ENCODE assay signal across 23 mouse cellular contexts in genomic region chr11:112098161-112098560, GRCm38 (mm10).
DNase-seq lines count a peak whose midpoint lies in the region; ATAC-seq and TF ChIP-seq lines count a peak whose summit lies in the region.
"Had no signal": no experiment of that assay in that cellular context is flagged by ENCODE, and none has a peak within 500 bp of the region (broad histone marks: within the 10 kb centered on the region; RNA-seq: fewer than 3 reads in every experiment).

No protein-coding gene starts in this region.

- H3K9me3 ChIP-seq in midbrain, embryonic 11.5 days (ENCODE audit: control insufficient read depth, low read length), result no peaks in the 10 kb centered on the region
- no peaks in the 10 kb centered on the region for H3K9me3 ChIP-seq in midbrain, postnatal 0 days (ENCODE audit: low read length)
- H3K9me3 ChIP-seq: embryonic facial prominence, embryonic 12.5 days; embryonic facial prominence, embryonic 15.5 days; forebrain, embryonic 12.5 days; forebrain, embryonic 15.5 days; hindbrain, embryonic 10.5 days; hindbrain, embryonic 13.5 days had no signal

- H3K4me1 ChIP-seq in midbrain, embryonic 11.5 days (ENCODE audit: control insufficient read depth, insufficient read depth, low read length), result no peaks in the 10 kb centered on the region
- no peaks in the 10 kb centered on the region for H3K4me1 ChIP-seq in midbrain, postnatal 0 days (ENCODE audit: insufficient read depth, low read length)
- H3K4me1 ChIP-seq: embryonic facial prominence, embryonic 12.5 days; embryonic facial prominence, embryonic 15.5 days; forebrain, embryonic 12.5 days; forebrain, embryonic 15.5 days; hindbrain, embryonic 13.5 days had no signal

- peak; percentile 58 for DNase-seq in kidney, postnatal 10 days
- no peak for DNase-seq in kidney, adult 18-20 months
- peak; percentile 59 for DNase-seq in midbrain, embryonic 11.5 days (ENCODE audit: low spot score, missing footprints)
- DNase-seq in midbrain, postnatal 0 days (ENCODE audit: low spot score), result no peak
- peak; percentile 38 for DNase-seq in gonadal fat pad, adult 2 months (ENCODE audit: low read depth)
- DNase-seq in adrenal gland, adult 8-10 months, result no peak
- DNase-seq: adrenal gland, postnatal 10 days; adrenal gland, postnatal 36 days; cerebellum, adult 11 months; cerebellum, adult 2 months; cerebellum, adult 9-11 months; cerebellum, postnatal 25 days; gastrocnemius, postnatal 25 days; heart, adult 2 months had no signal

- no peak overlapping the region for H3K4me2 ChIP-seq in midbrain, embryonic 11.5 days
- H3K4me2 ChIP-seq in midbrain, postnatal 0 days (ENCODE audit: low read depth, low read length, poor library complexity, severe bottlenecking), result no peak overlapping the region
- H3K4me2 ChIP-seq: embryonic facial prominence, embryonic 12.5 days; embryonic facial prominence, embryonic 15.5 days; forebrain, embryonic 12.5 days; forebrain, embryonic 15.5 days; heart, embryonic 11.5 days; hindbrain, embryonic 13.5 days had no signal

- ATAC-seq in midbrain, embryonic 11.5 days (ENCODE audit: low FRiP score), result no peak
- ATAC-seq in midbrain, postnatal 0 days (ENCODE audit: low FRiP score), result no peak
- ATAC-seq: CD4-positive, CD25-positive, alpha-beta regulatory T cell, adult 4 months; forebrain, embryonic 15.5 days; hindbrain, embryonic 16.5 days had no signal

- WGBS in midbrain, embryonic 11.5 days, result 30% methylated on average over 1 of the region's 1 CpGs
- 15% methylated on average over 1 of the region's 1 CpGs for WGBS in midbrain, postnatal 0 days

- no peak overlapping the region for H3K27ac ChIP-seq in midbrain, embryonic 11.5 days (ENCODE audit: low read depth, low read length)
- no peak overlapping the region for H3K27ac ChIP-seq in midbrain, postnatal 0 days (ENCODE audit: low read depth, low read length)
- H3K27ac ChIP-seq: embryonic facial prominence, embryonic 12.5 days; embryonic facial prominence, embryonic 15.5 days; forebrain, embryonic 12.5 days; forebrain, embryonic 15.5 days; heart, adult 2 months; hindbrain, embryonic 10.5 days; hindbrain, embryonic 13.5 days had no signal

- no peak overlapping the region for H3K4me3 ChIP-seq in midbrain, embryonic 11.5 days (ENCODE audit: low read depth, low read length)
- no peak overlapping the region for H3K4me3 ChIP-seq in midbrain, postnatal 0 days (ENCODE audit: low read depth, low read length)
- H3K4me3 ChIP-seq: embryonic facial prominence, embryonic 12.5 days; embryonic facial prominence, embryonic 15.5 days; forebrain, embryonic 12.5 days; forebrain, embryonic 15.5 days; heart, adult 2 months; hindbrain, embryonic 10.5 days; hindbrain, embryonic 13.5 days had no signal

- TF ChIP-seq CTCF in midbrain, postnatal 0 days (IDR thresholded peaks at IDR 0.05), result no peak

- H3K36me3 ChIP-seq in midbrain, embryonic 11.5 days (ENCODE audit: control insufficient read depth, insufficient read depth, low read length), result no peaks in the 10 kb centered on the region
- no peaks in the 10 kb centered on the region for H3K36me3 ChIP-seq in midbrain, postnatal 0 days (ENCODE audit: insufficient read depth, low read length)
- H3K36me3 ChIP-seq: embryonic facial prominence, embryonic 12.5 days; embryonic facial prominence, embryonic 15.5 days; forebrain, embryonic 12.5 days; forebrain, embryonic 15.5 days; hindbrain, embryonic 10.5 days; hindbrain, embryonic 13.5 days had no signal

- no peak overlapping the region for H3K9ac ChIP-seq in midbrain, embryonic 11.5 days (ENCODE audit: low read length)
- no peak overlapping the region for H3K9ac ChIP-seq in midbrain, postnatal 0 days (replicated peaks; ENCODE audit: low read length, poor library complexity, severe bottlenecking)
- H3K9ac ChIP-seq: embryonic facial prominence, embryonic 12.5 days; embryonic facial prominence, embryonic 15.5 days; forebrain, embryonic 12.5 days; forebrain, embryonic 15.5 days; hindbrain, embryonic 13.5 days had no signal

- no peaks in the 10 kb centered on the region for H3K27me3 ChIP-seq in midbrain, embryonic 11.5 days (ENCODE audit: control insufficient read depth, insufficient read depth, low read length)
- H3K27me3 ChIP-seq in midbrain, postnatal 0 days (ENCODE audit: insufficient read depth, low read length), result no peaks in the 10 kb centered on the region
- H3K27me3 ChIP-seq: embryonic facial prominence, embryonic 12.5 days; embryonic facial prominence, embryonic 15.5 days; forebrain, embryonic 12.5 days; forebrain, embryonic 15.5 days; hindbrain, embryonic 13.5 days had no signal

Comparison
In these comparisons a context has a peak if more than half of its experiments do, and no peak if none do; other contexts are left out.
1. DNase-seq: peak in kidney, postnatal 10 days (single experiment), midbrain, embryonic 11.5 days (single experiment) and gonadal fat pad, adult 2 months (single experiment); none in kidney, adult 18-20 months (single experiment), midbrain, postnatal 0 days (single experiment) and adrenal gland, adult 8-10 months (single experiment).